Mouse (Mus musculus) spleen, adult 2 months (tissue): ENCODE measurements around the gene Fgr.

Source experiments
- CTCF ChIP-seq: fragments of 200-500 bp; IDR thresholded peaks from 2 replicates; pipeline ENCODE4 v1.5.1; 2011; ENCODE audit warnings: mild to moderate bottlenecking, inconsistent platforms; ENCODE audit not compliant: insufficient read depth, insufficient read length, insufficient replicate concordance; ENCODE audit errors: extremely low read depth
- POLR2A ChIP-seq: fragments of 200-500 bp; IDR thresholded peaks from 2 replicates; pipeline ENCODE4 v1.6.1; 2011; ENCODE audit warnings: low read depth, low read length, inconsistent platforms

GRCm38 (mm10) chr4:133002896-133003295 is 29.0 kb downstream of the Fgr start:
- TF ChIP-seq CTCF (no peak), POLR2A (no peak)
